Mouse (Mus musculus): ENCODE measurements around the gene Plekhn1.

The Plekhn1 gene

DNA sequence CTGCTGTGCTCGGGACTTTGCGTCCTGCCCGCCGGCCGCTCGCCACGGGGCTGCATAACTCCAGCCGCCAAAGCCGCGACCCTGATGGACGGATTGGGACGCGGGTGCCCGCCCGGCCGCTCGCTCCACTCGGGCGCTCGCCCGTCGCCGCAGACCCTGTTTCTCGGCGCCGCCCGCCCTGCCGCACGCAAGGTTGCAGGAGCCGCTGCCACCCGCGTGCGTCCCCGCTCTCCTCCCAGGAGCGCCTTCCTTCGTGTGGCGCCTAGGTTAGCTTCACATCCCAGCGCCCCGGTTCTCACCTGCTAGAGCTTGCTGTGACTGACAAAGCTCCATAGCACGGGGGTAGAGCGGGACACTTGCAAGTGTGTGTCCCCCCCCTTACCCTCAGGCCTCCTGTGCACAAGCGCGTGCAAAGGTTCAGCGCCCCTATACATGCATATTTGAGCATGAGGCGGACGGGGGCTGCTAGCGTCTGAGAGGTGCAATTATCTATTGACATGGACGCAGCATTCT, at the start of gene Plekhn1:
Gene Plekhn1 (minus strand): TSS at position 157 of the 513 bp plus-strand sequence.
- in situ Hi-C loops (cut with MboI): no loop called here

DNA sequence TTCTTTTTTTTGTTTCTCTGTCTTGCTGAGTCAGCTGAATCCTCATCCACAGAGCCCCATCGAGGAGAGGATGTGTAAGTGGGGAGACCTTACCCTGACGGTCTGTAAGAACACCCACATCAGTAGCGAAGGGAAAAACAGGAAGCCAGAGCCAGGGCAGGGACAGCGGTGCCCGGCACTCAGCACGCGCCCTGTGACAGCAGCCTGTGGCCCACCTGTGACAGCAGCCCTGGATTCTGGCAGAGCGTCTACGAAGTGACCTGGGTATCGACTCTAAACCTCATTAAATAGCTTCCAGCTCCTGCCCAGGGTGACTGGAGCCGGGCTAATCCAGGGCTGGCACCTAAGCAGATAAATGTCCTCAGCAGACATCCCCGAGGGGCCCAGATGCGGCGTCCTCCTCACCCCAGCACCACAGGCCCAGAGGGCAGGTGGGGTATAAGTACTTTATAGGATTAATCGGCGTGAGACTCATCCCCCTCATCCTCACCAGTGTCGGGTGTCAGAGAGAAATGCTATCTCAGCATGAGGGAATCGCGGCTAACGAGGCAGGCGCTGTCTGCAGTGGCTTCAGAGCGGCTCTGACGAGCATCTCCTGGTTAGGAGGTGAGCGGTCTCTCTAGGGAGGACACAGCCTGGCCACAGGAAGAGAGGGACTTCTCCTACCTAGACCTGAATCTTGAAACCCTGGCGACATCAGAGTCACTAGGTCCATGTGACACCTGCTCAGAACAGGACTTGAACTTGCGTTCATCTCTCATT, 20.6 kb upstream of the Plekhn1 start, which contains the start of gene Samd11:
Gene Samd11 (minus strand): TSS at position 580 of the 762 bp plus-strand sequence.
- in situ Hi-C loops (cut with MboI): no loop called here

DNA sequence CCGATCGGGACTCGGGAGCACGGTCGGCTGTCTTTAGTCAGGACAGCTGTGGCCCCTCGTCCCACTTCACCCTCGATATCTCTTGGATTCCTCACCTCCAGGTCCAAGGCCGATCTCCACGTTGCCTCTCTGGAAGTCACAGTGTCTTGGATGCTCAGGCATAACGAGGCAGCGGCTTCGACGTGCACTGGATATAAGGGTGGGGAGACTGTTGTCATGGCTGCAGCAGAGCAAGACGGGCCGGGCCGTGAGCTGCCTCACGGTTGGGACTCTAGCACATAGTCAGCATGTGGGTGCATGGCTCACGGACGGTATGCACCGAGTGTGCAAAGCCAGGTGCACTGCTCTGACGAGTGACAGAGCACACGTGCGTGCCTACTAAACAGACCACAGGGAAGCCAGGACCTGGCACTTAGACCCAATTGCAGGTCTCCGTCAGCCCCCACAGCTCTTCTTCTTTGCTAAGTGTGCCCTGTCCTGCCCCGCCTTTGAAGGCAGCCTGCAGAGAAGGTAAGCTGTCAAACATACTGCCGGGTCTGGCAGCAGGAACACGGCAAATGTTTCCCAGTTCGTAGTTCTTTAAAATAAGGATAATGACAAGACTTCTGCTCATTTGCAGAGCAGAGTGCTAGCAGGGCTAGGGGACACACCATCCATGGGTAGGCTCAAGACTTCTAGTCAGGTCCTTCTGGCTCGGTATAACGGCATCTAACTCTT, 19.9 kb upstream of the Plekhn1 start:
- in situ Hi-C loops (cut with MboI): no loop called here

DNA sequence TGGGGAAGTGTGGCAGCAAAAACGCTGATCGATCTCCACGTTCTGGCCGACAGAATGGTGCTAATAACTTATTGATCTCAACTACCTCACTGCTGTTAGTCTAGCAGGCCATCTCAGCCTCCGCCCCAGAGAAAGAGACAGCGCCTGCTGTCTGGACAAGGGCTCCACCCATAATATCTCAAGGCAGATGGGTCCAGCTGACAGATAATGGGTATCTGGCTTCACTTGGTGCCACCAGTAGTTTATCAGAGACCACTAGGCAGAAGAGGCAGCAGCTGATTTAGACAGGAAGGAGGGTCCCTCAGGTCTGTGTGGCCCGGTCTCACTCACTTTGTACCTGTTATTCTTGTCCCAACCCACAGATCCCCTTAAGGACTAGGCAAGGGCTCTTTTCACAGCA, 18.4 kb upstream of the Plekhn1 start:
- in situ Hi-C loops (cut with MboI): no loop called here

DNA sequence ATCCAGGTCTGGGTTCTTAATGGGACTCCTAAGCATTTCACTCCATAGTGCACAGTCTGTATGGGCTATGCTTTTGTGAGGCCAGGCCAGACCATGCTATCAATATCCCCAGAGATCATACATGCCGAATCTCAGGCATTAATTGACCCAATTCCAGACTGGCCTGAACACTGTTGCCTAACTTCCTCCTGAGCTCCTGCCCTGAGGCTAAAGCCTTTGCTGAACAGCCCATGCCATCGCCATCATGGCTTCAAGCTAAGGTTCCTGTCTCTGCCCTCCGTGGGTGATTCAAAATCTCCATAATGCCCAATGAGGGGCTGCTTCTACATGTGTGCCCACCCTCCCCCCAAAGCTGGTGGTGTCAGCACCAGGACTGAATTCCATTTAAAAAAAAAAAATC, 18.0 kb upstream of the Plekhn1 start:
- in situ Hi-C loops (cut with MboI): no loop called here

DNA sequence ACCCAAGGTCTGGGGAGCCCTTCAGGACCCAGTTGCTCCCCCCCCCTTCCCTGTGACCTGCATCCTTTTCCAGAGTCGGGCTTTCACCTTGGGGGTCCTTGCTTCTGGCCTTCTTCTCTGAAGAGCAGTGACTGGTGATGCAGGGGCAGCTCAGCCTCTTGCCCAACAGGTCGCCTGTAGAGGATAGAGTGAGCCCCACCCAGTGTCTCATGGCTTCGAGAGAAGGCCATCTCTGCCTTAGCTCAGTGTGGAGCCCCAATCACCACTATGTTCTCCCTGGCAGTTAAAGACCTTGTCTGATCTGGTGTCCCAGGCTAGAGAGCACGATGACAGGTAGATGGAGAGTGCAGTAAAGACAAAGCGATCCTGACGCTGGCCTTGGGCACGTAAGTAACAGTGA, 17.5 kb upstream of the Plekhn1 start:
- in situ Hi-C loops (cut with MboI): no loop called here

DNA sequence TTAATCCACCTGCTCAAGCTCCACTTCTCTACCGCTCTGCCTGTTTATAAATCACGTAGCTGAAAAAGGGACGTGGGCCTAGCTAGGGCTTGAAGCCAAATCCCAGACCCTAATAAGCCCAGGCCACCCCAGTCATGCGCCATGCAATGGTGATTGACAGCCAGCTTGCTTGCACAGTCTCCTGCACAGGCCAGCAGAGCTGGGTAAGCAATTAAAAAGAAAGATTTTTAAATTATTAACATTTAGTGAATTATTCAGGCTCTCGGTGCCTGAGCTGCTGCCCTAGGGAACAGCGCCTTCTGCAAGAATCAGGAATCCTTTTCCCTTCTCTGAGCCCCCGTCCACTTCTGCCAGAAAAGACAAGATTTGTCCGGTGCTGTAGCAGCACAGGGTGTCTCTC, 16.4 kb upstream of the Plekhn1 start:
- in situ Hi-C loops (cut with MboI): no loop called here

DNA sequence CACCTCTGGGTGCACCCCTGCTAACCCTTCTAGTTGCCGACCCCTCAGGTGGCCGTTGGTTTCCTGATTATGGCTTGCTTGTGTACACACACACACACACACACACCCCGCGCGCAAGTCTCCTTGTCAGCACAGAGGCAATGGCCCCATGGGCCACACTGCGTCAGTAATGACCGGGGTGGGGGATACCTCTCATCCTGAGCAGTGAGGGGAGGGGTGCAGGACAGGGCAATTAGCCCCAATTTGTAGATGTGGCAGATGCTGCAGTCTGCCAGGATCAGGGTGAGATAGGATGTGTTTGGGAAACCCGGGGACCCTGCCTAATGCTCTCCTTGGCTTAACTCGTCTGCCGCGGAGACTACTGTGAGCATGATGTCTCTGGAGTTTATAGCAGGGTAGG, 14.9 kb upstream of the Plekhn1 start:
- in situ Hi-C loops (cut with MboI): no loop called here

DNA sequence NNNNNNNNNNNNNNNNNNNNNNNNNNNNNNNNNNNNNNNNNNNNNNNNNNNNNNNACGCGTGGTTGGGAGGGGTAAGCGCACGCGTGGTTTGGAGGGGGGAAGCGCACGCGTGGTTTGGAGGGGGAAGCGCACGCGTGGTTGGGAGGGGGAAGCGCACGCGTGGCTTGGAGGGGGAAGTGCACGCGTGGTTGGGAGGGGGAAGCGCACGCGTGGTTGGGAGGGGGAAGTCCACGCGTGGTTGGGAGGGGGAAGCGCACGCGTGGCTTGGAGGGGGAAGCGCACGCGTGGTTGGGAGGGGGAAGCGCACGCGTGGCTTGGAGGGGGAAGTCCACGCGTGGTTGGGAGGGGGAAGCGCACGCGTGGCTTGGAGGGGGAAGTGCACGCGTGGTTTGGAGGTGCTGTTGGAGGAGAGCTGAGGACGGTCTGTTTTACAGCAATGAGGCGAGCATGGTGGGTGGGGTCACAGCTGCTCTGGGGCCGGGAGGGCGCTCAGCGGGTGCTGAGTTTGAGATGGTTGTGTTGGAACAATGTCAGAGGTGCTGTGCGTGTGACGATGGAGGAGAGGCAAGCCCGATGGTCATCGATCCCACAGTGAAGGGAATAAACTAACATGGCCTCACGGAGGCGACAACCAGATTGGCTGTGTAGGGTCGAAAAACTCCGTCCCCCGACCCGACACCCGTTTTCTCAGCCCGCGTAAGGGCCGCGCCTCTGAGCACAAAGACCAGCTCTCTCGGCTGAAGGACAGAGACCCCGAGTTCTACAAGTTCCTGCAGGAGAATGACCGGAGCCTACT, 2.2 kb upstream of the Plekhn1 start:
- in situ Hi-C loops (cut with MboI): no loop called here

DNA sequence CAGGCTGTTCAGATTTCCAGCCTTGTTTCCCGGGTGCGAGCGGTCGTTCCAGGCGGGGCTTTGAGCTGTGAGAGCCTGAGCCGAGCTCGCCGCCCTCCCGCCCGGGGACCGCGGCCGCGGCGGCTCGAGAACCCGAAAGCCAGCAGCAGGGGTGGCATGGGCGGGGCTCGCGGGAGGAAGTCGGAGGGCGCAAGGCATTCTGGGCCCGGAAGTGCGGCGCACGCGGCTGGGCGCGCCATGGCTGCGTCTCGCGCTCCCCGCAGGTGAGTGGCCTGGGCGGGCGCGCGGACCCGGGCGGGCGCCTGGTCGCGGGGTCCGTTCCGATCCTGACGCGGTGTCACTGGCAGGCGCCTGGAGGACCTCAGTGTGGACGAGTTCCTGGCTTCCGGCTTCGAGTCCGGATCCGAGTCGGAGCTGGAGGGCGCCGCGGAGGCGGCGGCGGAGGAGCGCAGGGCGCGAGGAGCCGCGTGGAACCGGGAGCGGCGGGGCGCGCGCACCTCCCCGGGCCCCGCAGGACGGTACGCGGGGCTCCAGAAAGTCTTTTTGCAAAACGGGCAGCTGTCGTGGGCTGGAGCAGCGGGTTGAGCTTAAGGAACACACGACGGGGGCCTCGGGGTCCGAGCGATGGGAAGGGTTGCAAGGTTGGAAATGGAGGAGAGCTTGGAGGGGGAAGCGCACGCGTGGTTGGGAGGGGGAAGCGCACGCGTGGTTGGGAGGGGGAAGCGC, 1.3 kb upstream of the Plekhn1 start, which contains the start of gene Noc2l:
Gene Noc2l (plus strand): TSS at position 203 of the 726 bp plus-strand sequence.
- in situ Hi-C loops (cut with MboI): no loop called here

DNA sequence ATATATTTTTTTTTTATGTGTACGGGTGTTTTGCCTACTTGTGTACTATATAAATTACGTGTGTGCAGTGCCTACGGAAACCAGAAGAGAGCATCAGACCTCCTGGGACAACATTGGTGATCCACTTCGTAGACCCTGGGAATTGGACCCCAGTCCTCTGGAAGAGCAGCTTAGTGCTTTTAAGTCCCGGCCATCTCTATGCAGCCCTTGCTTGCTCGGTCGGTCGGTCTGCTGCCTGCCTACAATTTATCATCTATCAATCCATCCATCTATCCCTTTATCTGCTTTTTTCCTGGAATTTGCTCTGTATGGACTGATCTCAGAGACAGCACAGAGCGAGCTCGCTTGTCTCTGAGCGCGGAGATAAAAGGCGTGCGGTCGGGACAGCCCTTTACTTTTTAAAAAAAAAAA, 708 bp upstream of the Plekhn1 start:
- in situ Hi-C loops (cut with MboI): no loop called here

DNA sequence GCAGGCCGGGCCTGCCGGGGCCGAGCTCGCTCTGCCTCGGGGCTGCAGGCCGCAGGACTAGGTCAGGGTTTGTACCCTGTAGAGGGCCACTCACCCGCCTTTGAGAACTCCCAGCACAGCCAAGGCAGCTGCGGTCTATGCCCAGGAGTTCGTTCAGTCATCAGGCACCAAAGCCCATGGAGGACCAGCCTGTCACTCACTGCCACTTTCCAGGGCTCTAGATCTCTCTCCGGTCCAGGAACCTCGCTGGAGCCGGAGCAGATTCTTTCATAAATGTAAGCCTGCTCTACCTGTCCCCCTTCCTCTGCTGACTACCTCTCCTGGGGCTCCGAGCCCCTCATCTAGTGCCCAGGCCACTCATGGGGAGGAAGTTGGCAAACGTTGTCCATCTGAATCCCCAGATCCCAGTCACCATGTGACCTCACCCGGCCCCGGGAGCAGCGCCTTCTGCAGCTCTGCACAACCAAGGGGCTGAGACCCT, 596 bp downstream of the Plekhn1 start:
- in situ Hi-C loops (cut with MboI): no loop called here

DNA sequence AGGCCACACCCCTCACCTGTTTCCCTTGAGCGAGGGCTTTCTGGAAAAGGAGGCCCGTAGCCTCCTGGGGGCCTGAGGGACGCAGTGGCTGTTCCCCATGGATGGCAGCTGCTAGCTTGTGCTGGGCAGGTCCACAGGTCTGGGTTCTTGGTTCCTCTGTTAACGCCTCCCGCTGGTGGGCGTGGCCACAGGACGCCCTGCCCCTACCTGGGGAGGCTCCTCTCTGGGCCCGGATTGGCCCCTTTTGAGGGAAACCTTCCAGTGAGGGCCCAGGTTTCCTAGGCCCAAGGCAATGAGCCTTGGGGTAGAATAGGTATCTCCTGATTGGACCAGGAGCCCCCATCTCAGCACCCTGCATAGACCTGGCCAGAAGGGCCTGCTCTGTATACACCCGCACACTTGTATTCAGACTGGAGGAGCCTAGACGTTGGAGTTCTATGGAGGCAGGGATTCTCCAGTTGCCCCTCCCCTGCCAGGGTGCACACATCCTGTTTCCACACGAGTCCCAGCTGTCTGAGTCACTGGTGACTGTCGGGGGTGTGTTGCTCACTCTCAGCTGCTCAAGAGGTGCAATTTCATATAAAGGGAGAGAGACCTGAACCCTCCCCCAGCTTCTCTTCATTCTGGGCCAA, 6.1 kb downstream of the Plekhn1 start:
- in situ Hi-C loops (cut with MboI): no loop called here

DNA sequence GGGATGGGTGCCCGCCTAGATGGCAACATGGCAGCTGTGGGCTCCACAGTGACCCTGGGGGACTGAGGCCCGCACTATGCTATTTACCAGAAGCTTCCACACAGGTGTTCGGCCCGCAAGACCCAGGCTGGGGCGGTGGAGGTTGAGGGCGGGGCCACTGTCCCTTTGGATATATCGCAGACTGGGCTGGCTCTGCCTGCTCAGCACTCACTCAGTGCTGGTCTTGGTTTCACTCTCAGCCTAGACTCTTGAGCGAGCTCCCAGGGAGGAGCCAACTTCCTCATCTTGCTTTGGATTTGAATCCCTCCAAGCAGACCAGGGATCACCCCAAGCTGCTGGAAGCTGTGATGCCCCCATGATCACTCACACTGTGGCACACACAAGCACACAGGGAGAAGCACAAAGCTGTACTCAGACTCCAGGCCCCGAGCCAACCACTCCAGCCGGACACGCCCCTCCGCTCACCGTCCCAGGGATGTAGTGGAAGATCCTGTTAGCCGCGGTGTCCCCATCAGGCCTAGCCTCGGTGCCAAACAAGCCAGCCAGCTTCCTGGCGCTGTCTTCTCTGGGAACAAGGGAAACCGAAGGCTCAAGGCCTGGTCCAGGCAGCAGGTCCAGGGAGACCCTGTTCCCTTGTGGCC, 6.8 kb downstream of the Plekhn1 start:
- in situ Hi-C loops (cut with MboI): no loop called here

DNA sequence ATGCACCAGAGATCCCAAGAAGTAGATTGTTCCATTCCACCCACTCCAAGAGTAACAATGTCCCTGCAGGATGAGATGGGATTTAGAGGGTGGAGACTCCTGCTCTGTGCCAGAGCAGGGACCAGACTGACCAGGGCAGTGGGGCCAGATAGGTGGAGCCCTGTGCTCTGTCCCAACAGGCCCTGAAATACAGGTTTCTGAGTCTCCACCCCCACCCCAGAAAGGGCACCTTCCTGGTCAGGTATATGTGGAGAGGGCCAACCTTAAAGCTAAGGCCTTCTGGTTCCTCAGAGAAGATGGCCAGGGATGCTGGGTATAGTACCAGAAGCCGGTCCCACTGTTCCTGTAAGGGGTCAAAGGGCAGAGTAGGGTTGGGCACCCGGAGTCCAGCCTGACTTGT, 10.4 kb downstream of the Plekhn1 start:
- in situ Hi-C loops (cut with MboI): no loop called here

DNA sequence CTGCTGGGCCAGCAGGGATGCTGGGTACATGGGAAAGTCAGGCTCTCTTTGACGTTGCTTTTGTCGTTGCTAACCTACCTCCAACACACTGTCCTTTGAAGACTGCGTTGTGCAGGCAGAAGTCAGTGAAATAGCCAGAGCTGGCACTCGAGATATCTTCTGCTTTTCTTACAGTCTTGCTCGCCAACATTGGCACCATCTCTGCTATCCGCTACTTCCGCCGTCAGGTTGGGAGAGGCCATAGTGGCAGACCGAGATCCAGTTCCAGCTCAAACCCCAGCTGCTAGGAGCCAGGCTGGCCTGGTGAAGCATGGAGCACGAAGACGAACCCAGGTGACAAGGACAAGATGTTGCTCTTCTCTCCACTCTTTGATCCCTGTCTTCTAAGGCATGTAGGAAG, 14.7 kb downstream of the Plekhn1 start:
- in situ Hi-C loops (cut with MboI): no loop called here

DNA sequence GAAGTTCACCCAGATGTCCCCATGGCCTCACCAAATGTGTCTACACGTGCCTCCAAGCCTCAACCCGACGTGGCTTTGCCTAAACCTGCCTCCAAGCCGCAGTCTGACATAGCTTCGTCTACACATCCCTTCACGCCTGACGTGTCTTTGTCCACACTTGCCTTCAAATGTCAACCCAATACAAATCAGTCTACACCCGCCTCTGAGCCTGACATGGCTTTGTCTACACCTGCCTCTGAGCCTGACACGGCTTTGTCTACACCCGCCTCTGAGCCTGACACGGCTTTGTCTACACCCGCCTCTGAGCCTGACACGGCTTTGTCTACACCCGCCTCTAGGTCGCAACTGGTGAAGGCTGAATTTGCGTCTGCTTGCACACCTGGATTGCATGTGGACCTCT, 16.8 kb downstream of the Plekhn1 start:
- in situ Hi-C loops (cut with MboI): no loop called here

DNA sequence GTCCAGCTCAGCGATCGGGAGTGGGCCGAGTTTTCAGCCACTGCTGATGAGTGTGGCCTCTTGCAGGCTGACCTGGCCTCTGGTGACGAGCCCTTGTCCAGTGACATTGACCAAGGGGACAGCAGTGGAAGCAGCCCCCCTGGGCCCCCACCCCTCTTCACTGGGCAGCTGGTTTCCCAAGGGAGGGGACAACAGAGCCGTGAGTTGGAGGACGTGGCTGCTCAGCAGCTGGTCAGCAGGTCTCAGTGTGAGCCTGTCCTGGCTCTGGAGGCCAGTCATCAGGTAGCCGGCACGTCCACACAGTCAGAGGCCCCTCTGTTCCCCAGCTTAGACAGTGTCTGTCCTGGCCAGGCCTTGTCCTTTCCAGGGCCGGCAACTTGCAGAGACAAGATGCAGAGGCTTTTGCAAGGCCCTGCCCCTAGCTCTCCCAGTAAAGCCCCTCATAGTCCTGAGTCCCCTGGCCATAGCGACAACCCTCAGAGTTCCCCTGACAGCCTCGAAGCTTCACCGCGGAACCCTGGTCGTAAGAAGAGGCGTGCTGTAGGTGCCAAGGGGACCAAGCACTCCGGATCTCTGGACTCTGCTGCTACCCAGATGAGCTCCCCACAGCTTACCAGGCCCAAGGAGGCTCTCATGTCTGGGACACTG, 17.5 kb downstream of the Plekhn1 start:
- in situ Hi-C loops (cut with MboI): no loop called here

DNA sequence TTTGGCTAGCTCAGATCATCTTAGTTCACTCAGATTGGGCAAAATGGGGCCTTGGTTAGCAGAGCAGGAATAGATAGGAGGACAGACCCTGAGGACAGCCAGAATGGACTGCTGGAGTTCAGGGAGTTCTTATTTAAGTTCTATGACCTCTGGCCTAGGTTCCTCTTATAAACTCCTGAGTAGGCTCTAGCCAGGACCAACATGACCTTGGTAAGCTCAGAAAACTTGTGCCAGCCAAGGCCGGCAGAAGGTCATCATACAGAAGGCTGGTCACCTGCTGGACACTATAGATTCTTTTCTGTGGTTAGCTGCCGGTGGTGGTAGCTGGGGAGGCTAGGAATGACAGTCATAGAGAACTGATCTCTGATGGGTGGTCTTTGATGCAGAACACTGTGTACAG, 18.5 kb downstream of the Plekhn1 start:
- in situ Hi-C loops (cut with MboI): no loop called here

DNA sequence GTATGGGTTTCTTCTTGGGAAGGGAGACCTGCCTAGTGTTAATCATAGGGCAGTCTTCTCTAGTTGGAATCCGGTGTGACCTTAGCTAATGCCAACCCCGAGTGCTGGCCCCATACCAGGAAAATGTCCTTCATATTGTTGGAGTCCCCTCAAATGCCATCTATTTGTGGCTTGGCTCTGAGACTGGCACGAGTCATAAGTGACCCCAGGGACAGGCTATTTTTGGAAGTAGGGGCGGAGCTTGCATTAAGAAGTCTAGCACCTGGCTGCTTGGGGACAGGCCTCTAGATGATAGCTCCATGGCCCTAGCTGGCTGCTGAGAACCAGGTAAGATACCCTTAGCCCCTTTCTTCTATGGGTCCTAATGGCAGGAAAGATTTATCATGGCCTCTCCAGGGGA, 19.0 kb downstream of the Plekhn1 start, which contains the start of gene Perm1:
Gene Perm1 (plus strand): TSS at position 220 of the 400 bp plus-strand sequence.
- in situ Hi-C loops (cut with MboI): no loop called here

Data from mature B cell (primary cell).